9 mouse cellular contexts compared by ENCODE assay signal in the genomic region with DNA sequence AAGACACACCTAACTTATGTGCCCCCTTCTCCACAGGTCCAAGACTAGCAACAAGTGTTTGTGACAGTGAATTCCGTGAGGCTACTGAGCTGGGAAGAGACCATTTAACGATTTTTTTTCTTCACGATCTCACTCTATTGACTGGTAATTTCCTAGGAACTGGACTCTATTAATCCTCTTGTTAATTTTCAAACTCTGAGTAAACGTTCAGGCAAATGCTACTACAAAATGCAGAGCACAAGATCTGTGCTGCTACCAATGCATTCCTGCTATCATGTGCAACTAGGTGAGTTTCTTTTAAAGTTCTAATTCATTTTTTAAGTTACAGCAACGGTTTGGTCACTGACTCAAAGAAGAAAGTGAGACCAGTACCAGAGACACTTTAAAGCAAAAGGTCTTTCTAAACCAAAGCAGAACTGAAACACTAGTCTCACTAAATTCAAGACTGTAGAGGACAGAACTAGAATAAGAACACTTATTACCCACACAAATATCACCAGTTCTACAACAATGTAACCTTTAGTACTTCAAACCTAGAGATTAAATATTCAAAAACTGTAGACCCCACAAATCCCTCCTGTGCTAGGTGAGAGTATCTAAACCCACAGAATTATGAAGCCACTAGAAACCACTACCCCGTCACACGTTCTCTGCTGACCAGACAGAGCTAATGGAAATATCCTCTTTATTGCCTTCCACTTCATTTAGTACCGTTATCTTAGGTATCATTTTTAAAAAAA. TPM values are rescaled to one million over a fixed set of nuclear protein-coding genes. Genes with fewer than 3 reads are reported as not detected.
DNase-seq lines count a peak whose midpoint lies in the region; ATAC-seq and TF ChIP-seq lines count a peak whose summit lies in the region.
"Had no signal": no experiment of that assay in that cellular context is flagged by ENCODE, and none has a peak within 500 bp of the region (broad histone marks: within the 10 kb centered on the region; RNA-seq: fewer than 3 reads in every experiment).

No protein-coding gene starts in this region.

- no peak overlapping the region for H3K27ac ChIP-seq in kidney, postnatal 0 days
- no peak overlapping the region for H3K27ac ChIP-seq in embryonic facial prominence, embryonic 12.5 days
- no peak overlapping the region for H3K27ac ChIP-seq in intestine, embryonic 15.5 days
- H3K27ac ChIP-seq in neural tube, embryonic 12.5 days = no peak overlapping the region

- peak overlapping the region; percentile 99 for H3K4me3 ChIP-seq in kidney, postnatal 0 days (replicated peaks; ENCODE audit: low read depth, low read length)
- H3K4me3 ChIP-seq in embryonic facial prominence, embryonic 12.5 days = peak overlapping the region; percentile 95
- H3K4me3 ChIP-seq in intestine, embryonic 15.5 days (replicated peaks) = peak overlapping the region; percentile 95
- peak overlapping the region; percentile 87 for H3K4me3 ChIP-seq in neural tube, embryonic 12.5 days

- H3K4me1 ChIP-seq in kidney, postnatal 0 days (replicated peaks; ENCODE audit: insufficient read depth, low read length) = peaks cover 12% of the 10 kb centered on the region
- H3K4me1 ChIP-seq in embryonic facial prominence, embryonic 12.5 days = peaks cover 20% of the 10 kb centered on the region
- H3K4me1 ChIP-seq in intestine, embryonic 15.5 days (replicated peaks) = peaks cover 14% of the 10 kb centered on the region
- peaks cover 15% of the 10 kb centered on the region; the same call in 1 of the 2 replicates for H3K4me1 ChIP-seq in neural tube, embryonic 12.5 days

- H3K9ac ChIP-seq in kidney, postnatal 0 days (ENCODE audit: low read depth, low read length) = peak overlapping the region; percentile 97; the same call in 1 of the 2 replicates
- peak overlapping the region; percentile 95 for H3K9ac ChIP-seq in embryonic facial prominence, embryonic 12.5 days
- H3K9ac ChIP-seq in intestine, embryonic 15.5 days = peak overlapping the region; percentile 94
- 0 out of 2 replicates have a peak overlapping the region, but pooled peaks have one; percentile 91 for H3K9ac ChIP-seq in neural tube, embryonic 12.5 days

- peak overlapping the region; percentile 72 for H3K4me2 ChIP-seq in kidney, postnatal 0 days (ENCODE audit: low read length)
- H3K4me2 ChIP-seq in embryonic facial prominence, embryonic 12.5 days (replicated peaks) = peak overlapping the region; percentile 74
- H3K4me2 ChIP-seq in intestine, embryonic 15.5 days (replicated peaks) = peak overlapping the region; percentile 55
- peak overlapping the region; percentile 68 for H3K4me2 ChIP-seq in neural tube, embryonic 12.5 days (replicated peaks)

- no peaks in the 10 kb centered on the region for H3K9me3 ChIP-seq in kidney, postnatal 0 days (replicated peaks; ENCODE audit: low read length)
- no peaks in the 10 kb centered on the region for H3K9me3 ChIP-seq in embryonic facial prominence, embryonic 12.5 days
- no peaks in the 10 kb centered on the region for H3K9me3 ChIP-seq in intestine, embryonic 15.5 days
- no peaks in the 10 kb centered on the region for H3K9me3 ChIP-seq in neural tube, embryonic 12.5 days

- no peak for DNase-seq in kidney, postnatal 0 days (ENCODE audit: low spot score)
- no peak for DNase-seq in kidney, postnatal 36 days
- DNase-seq in cerebellum, postnatal 36 days = no peak
- no peak for DNase-seq in left cerebral cortex, postnatal 10 days (ENCODE audit: extremely low spot score in 1 of 2, low spot score in 2 of 2)
- DNase-seq in natural killer cell, adult 2 months (ENCODE audit: low spot score in 2 of 2) = no peak
- DNase-seq: gastrocnemius, postnatal 14 days had no signal

- intact Hi-C loops in left cerebral cortex, postnatal 10 days (cut with DNase I) = loop anchor here (10.0 kb wide), 1 partner anchor 172 kb away; no protein-coding TSS in a partner anchor

- H3K27me3 ChIP-seq in kidney, postnatal 0 days (ENCODE audit: insufficient read depth, low read length) = no peaks in the 10 kb centered on the region
- H3K27me3 ChIP-seq in embryonic facial prominence, embryonic 12.5 days = no peaks in the 10 kb centered on the region
- H3K27me3 ChIP-seq in intestine, embryonic 15.5 days (replicated peaks) = no peaks in the 10 kb centered on the region
- H3K27me3 ChIP-seq in neural tube, embryonic 12.5 days (replicated peaks) = no peaks in the 10 kb centered on the region

- no peaks in the 10 kb centered on the region for H3K36me3 ChIP-seq in kidney, postnatal 0 days (ENCODE audit: insufficient read depth, low read length)
- H3K36me3 ChIP-seq in embryonic facial prominence, embryonic 12.5 days = no peaks in the 10 kb centered on the region
- H3K36me3 ChIP-seq in intestine, embryonic 15.5 days = no peaks in the 10 kb centered on the region
- no peaks in the 10 kb centered on the region for H3K36me3 ChIP-seq in neural tube, embryonic 12.5 days

- WGBS in kidney, postnatal 0 days = 30% methylated on average over 8 of the region's 8 CpGs
- 57% methylated on average over 8 of the region's 8 CpGs for WGBS in embryonic facial prominence, embryonic 12.5 days
- WGBS in intestine, embryonic 15.5 days = 34% methylated on average over 8 of the region's 8 CpGs
- 56% methylated on average over 8 of the region's 8 CpGs for WGBS in neural tube, embryonic 12.5 days

- no peak for TF ChIP-seq CTCF in kidney, postnatal 0 days (IDR thresholded peaks at IDR 0.05; ENCODE audit: low read depth)

- ATAC-seq in kidney, postnatal 0 days (replicated peaks; ENCODE audit: low FRiP score, low read depth) = no peak
- ATAC-seq in embryonic facial prominence, embryonic 12.5 days (ENCODE audit: insufficient number of reproducible peaks, insufficient read depth, low FRiP score, low TSS enrichment) = no peak
- no peak for ATAC-seq in intestine, embryonic 15.5 days
- no peak for ATAC-seq in neural tube, embryonic 12.5 days (ENCODE audit: low FRiP score, low read depth)

RNA-seq across cellular contexts. Expression of a gene that starts 1.7 kb away (rescaled TPM):
- 32.1 and 33.2 TPM in 2 replicates for polyA plus RNA-seq in kidney, postnatal 0 days (2015; fragmentation: Nextera tagmentation; extraction: Ambion mirVana)
- 59.7 and 65.5 TPM in 2 replicates for polyA plus RNA-seq in embryonic facial prominence, embryonic 12.5 days (2016; fragmentation: Nextera tagmentation; extraction: Ambion mirVana)
- polyA plus RNA-seq in intestine, embryonic 15.5 days (2015; fragmentation: Nextera tagmentation; extraction: Ambion mirVana) = 33.3 and 36.4 TPM in 2 replicates
- 54.9 and 63.6 TPM in 2 replicates for polyA plus RNA-seq in neural tube, embryonic 12.5 days (2016; fragmentation: Nextera tagmentation; extraction: Ambion mirVana)
- 10 to 100 TPM; 73.5 to 80.7 TPM for total RNA-seq in left cerebral cortex, postnatal 10 days (2021)

RNA-seq across cellular contexts. Expression of a gene that starts 44.8 kb away (rescaled TPM):
- 0.74 and 0.75 TPM in 2 replicates for polyA plus RNA-seq in kidney, postnatal 0 days (2015; fragmentation: Nextera tagmentation; extraction: Ambion mirVana)
- polyA plus RNA-seq in embryonic facial prominence, embryonic 12.5 days (2016; fragmentation: Nextera tagmentation; extraction: Ambion mirVana) = 24.8 and 30.8 TPM in 2 replicates
- 0.59 and 1.4 TPM in 2 replicates for polyA plus RNA-seq in intestine, embryonic 15.5 days (2015; fragmentation: Nextera tagmentation; extraction: Ambion mirVana)
- 11.2 and 14.9 TPM in 2 replicates for polyA plus RNA-seq in neural tube, embryonic 12.5 days (2016; fragmentation: Nextera tagmentation; extraction: Ambion mirVana)
- 1 to 10 TPM; 4.2 to 5.3 TPM for total RNA-seq in left cerebral cortex, postnatal 10 days (2021)
